Mouse (Mus musculus) stomach, postnatal 0 days (tissue): Measurements from ENCODE around the gene Gtpbp10. TPM values are rescaled to one million over a fixed set of nuclear protein-coding genes. Genes with fewer than 3 reads are reported as not detected.

Experiments used
- ATAC-seq: fragments of 200-750 bp; cut with Nextera tagmentation; 2 replicates; pipeline ENCODE4 v1.8.0; 2017; ENCODE audit not compliant: low FRiP score, low TSS enrichment
- DNase-seq: peaks from one replicate; pipeline ENCODE4 v3.0.0-alpha.2; 2016; ENCODE audit warnings: low spot score
- H3K27ac ChIP-seq: fragments of 300-500 bp; sonication (generic); replicated peaks from 2 replicates; pipeline ENCODE4 v1.5.1; 2014; ENCODE audit warnings: mild to moderate bottlenecking, control low read depth
- H3K27me3 ChIP-seq: fragments of 300-500 bp; sonication (generic); 2 replicates; pipeline ENCODE4 v1.6.1; 2014; ENCODE audit warnings: low read length; ENCODE audit not compliant: control insufficient read depth, insufficient read depth
- H3K36me3 ChIP-seq: fragments of 300-500 bp; sonication (generic); 2 replicates; pipeline ENCODE4 v1.6.1; 2014; ENCODE audit warnings: low read length, mixed read lengths; ENCODE audit not compliant: control insufficient read depth, insufficient read depth
- H3K4me1 ChIP-seq: fragments of 300-500 bp; sonication (generic); replicated peaks from 2 replicates; pipeline ENCODE4 v1.6.1; 2014; ENCODE audit warnings: antibody characterized with exemption; ENCODE audit not compliant: control insufficient read depth, insufficient read depth
- H3K4me2 ChIP-seq: fragments of 300-500 bp; sonication (generic); replicated peaks from 2 replicates; pipeline ENCODE4 v1.6.1; 2014; ENCODE audit warnings: low read depth, mild to moderate bottlenecking, control low read depth, moderate library complexity
- H3K4me3 ChIP-seq: fragments of 300-500 bp; sonication (generic); 2 replicates; pipeline ENCODE4 v1.5.1; 2014; ENCODE audit warnings: low read depth, low read length, control low read depth
- H3K9ac ChIP-seq: fragments of 300-500 bp; sonication (generic); 2 replicates; pipeline ENCODE4 v1.6.1; 2014; ENCODE audit warnings: mild to moderate bottlenecking, low read length, control low read depth, mixed read lengths
- H3K9me3 ChIP-seq: fragments of 300-500 bp; sonication (generic); 2 replicates; pipeline ENCODE4 v1.6.1; 2016; ENCODE audit warnings: low read length; ENCODE audit not compliant: control insufficient read depth
- CTCF ChIP-seq: IDR thresholded peaks from 2 replicates; pipeline ENCODE4 v1.5.1; 2016; ENCODE audit warnings: antibody characterized with exemption, low read depth, mild to moderate bottlenecking, moderate library complexity
- EP300 ChIP-seq: optimal IDR thresholded peaks from 2 replicates; pipeline ENCODE3; 2016; ENCODE audit warnings: antibody characterized with exemption
- WGBS: fragments of 180-500 bp; shearing (Covaris S2); extraction: QIAGEN DNeasy Blood & Tissue Kit; methylation state at CpG from one replicate; pipeline ENCODE4 v1.1.7; 2014; 5-methylcytosine and 5-hydroxymethylcytosine counted together
- polyA plus RNA-seq: library from polyadenylated mRNA; unstranded; fragments of >200 nt; fragmentation: Nextera tagmentation; extraction: Ambion mirVana; gene quantifications from 2 replicates; pipeline ENCODE4 v1.2.1, GENCODE M21; 2015

Gene Gtpbp10
- polyA plus RNA-seq = 12.6 and 13.2 TPM in 2 replicates

GRCm38 (mm10) chr5:5559079-5559740 is at the start of gene Gtpbp10:
Gene Gtpbp10, minus strand, starts transcription at chr5:5559538.
- under 1% methylated on average over 43 of the region's 43 CpGs for WGBS
- peak; percentile 100 for ATAC-seq
- H3K36me3 ChIP-seq = peaks cover 5% of the 10 kb centered on the region; the same call in 1 of the 2 replicates
- H3K27me3 ChIP-seq = no peaks in the 10 kb centered on the region
- H3K4me1 ChIP-seq = no peaks in the 10 kb centered on the region
- H3K27ac ChIP-seq = peak within 1 kb of the TSS; percentile 56; the same call in 1 of the 2 replicates
- peak within 1 kb of the TSS; percentile 78 for H3K4me3 ChIP-seq
- H3K4me2 ChIP-seq = peak within 1 kb of the TSS; percentile 70
- peak; percentile 95 for DNase-seq
- peak within 1 kb of the TSS; percentile 82 for H3K9ac ChIP-seq
- H3K9me3 ChIP-seq = no peaks in the 10 kb centered on the region
- TF ChIP-seq EP300 (no peak), CTCF (no peak; the same call in 1 of the 2 replicates)

DNA sequence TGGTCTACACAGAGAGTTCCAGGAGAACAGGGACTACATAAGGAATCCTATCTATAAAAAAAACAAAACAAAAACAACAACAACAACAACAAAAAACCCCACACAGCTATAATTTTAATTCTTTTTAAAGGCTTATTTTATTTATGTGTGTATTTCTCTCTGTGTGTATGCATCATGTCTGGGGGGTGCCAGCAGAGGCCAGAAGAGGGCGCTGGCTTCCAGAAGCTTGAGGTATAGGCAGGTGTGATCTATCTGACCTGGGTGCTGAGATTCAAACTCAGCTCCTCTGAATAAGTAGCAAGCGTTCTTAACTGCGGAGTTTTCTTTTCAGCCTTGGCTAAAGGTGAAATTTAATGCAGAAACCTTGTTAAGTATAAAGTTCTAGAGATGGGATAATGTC is 28.3 kb upstream of the Gtpbp10 start:
- Histone ChIP-seq H3K9ac (no peak overlapping the region), H3K27me3 (no peaks in the 10 kb centered on the region)
- ATAC-seq = no peak

GRCm38 (mm10) chr5:5573749-5574317 is 14.5 kb upstream of the Gtpbp10 start, which contains the start of gene Gm8773:
Gene Gm8773, plus strand, starts transcription at chr5:5573799.
- H3K27ac ChIP-seq = no peak within 1 kb of the TSS
- ATAC-seq = no peak; the same call in 1 of the 2 replicates
- peak within 1 kb of the TSS; percentile 55 for H3K9ac ChIP-seq
- no peaks in the 10 kb centered on the region for H3K36me3 ChIP-seq
- WGBS = 1% methylated on average over 24 of the region's 24 CpGs
- H3K4me3 ChIP-seq = peak within 1 kb of the TSS; percentile 50
- TF ChIP-seq EP300 = no peak
- peak; percentile 29 for DNase-seq
- H3K4me2 ChIP-seq = peak within 1 kb of the TSS; percentile 84
- H3K4me1 ChIP-seq = no peaks in the 10 kb centered on the region
- no peaks in the 10 kb centered on the region for H3K9me3 ChIP-seq
- H3K27me3 ChIP-seq = no peaks in the 10 kb centered on the region

More for the DNA sequence above, 28.3 kb upstream of the Gtpbp10 start:
- H3K4me3 ChIP-seq = no peak overlapping the region
- no peaks in the 10 kb centered on the region for H3K4me1 ChIP-seq
- no peak overlapping the region for H3K4me2 ChIP-seq
- H3K36me3 ChIP-seq = no peaks in the 10 kb centered on the region
- H3K9me3 ChIP-seq = no peaks in the 10 kb centered on the region
- TF ChIP-seq EP300 = no peak
- TF ChIP-seq CTCF = no peak
- no peak overlapping the region for H3K27ac ChIP-seq
- 86% methylated on average over 3 of the region's 3 CpGs for WGBS
- no peak for DNase-seq

GRCm38 (mm10) chr5:5562435-5562834 is 3.1 kb upstream of the Gtpbp10 start:
- Histone ChIP-seq H3K4me1 (no peaks in the 10 kb centered on the region), H3K9ac (no peak overlapping the region), H3K4me2 (no peak overlapping the region), H3K36me3 (no peaks in the 10 kb centered on the region), H3K27me3 (no peaks in the 10 kb centered on the region), H3K9me3 (no peaks in the 10 kb centered on the region), H3K27ac (no peak overlapping the region), H3K4me3 (no peak overlapping the region)
- no peak for ATAC-seq
- 69% methylated on average over 3 of the region's 3 CpGs for WGBS
- TF ChIP-seq CTCF (no peak), EP300 (no peak)
- DNase-seq = no peak

DNA sequence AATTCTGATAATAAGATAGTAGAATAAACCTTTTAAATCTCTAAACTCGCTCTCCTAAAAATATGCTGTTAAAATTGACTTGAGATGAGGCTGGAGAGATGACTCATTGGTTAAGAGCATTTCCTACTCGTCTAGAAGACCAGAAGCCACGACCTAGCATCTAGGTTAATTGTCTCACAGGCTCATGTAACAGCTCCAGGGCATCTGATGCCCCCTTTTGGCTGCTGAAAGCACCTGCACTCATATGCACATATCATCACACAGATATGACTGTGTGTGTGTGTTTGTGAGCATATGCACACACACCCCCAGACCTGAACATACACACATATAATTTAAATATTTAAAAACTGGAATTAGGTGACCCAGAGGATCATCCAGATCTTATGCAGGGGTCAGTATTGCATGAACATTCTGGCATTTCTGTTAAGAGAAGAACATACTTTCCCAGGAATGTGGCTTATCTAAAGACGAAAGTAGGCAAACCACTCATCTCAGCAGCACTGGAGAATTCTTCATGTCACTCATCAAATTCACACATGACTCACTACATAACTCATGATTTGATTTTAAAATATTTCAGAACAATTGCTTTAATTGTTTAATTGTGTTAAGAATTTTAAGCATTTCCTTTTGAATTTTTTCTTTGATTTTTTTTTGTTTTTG is 1.8 kb upstream of the Gtpbp10 start:
- no peaks in the 10 kb centered on the region for H3K9me3 ChIP-seq
- 72% methylated on average over 4 of the region's 4 CpGs for WGBS
- ATAC-seq (no peak), DNase-seq (no peak)
- no peaks in the 10 kb centered on the region for H3K36me3 ChIP-seq
- no peak overlapping the region for H3K9ac ChIP-seq
- H3K27me3 ChIP-seq = no peaks in the 10 kb centered on the region
- H3K4me2 ChIP-seq = no peak overlapping the region
- no peak overlapping the region for H3K4me3 ChIP-seq
- no peak overlapping the region for H3K27ac ChIP-seq
- TF ChIP-seq EP300 (no peak), CTCF (peak; percentile 33; the same call in 1 of the 2 replicates)
- H3K4me1 ChIP-seq = no peaks in the 10 kb centered on the region
